8 mouse cellular contexts compared by ENCODE assay signal in the genomic region with DNA sequence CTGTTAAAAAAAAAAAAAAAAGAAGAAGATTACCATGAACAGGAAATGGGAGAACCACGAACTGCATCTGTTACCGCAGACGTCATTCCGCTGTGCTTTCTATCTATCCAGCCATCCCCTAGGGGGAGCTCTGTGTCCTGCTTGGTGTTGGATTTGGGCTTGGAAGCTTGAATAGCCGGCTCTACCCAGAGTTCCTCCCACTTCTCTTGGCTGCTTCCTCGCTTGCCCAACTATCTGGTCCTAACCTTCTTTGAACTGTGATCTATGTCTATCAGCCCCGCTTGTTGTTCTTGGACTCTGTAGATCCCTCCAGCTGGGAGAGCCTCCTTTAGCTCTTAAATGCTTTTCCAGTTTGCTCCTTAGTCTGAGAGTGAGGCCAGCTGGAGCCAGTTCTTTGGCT. TPM values are rescaled to one million over a fixed set of nuclear protein-coding genes. Genes with fewer than 3 reads are reported as not detected.
DNase-seq lines count a peak whose midpoint lies in the region; ATAC-seq and TF ChIP-seq lines count a peak whose summit lies in the region.

No protein-coding gene starts in this region.

- TF ChIP-seq CTCF in cerebellum, adult 2 months (IDR thresholded peaks at IDR 0.05; ENCODE audit: borderline replicate concordance, insufficient read depth, low read depth, low read length), result peak; percentile 88

- no peak overlapping the region for H3K27ac ChIP-seq in cerebellum, adult 2 months (ENCODE audit: insufficient read depth, low read length)

- peak; percentile 84 to 92 for ATAC-seq in hematopoietic stem cell, adult 5-6 weeks (replicated peaks in 1 of 2; ENCODE audit: insufficient read depth in 1 of 2, low FRiP score in 2 of 2, low TSS enrichment in 1 of 2, low read depth in 1 of 2, poor library complexity in 2 of 2, severe bottlenecking in 2 of 2)

- H3K4me1 ChIP-seq in cerebellum, adult 2 months (ENCODE audit: control insufficient read depth, insufficient read depth, low read length), result no peaks in the 10 kb centered on the region

- TF ChIP-seq POLR2A in cerebellum, adult 2 months (IDR thresholded peaks at IDR 0.05; ENCODE audit: borderline replicate concordance, insufficient read depth, low read length), result no peak

- no peaks in the 10 kb centered on the region for H3K27me3 ChIP-seq in cerebellum, adult 2 months (ENCODE audit: control insufficient read depth, insufficient read depth, low read length)

- H3K4me3 ChIP-seq in cerebellum, adult 2 months (replicated peaks; ENCODE audit: insufficient read depth, low read depth, low read length), result no peak overlapping the region

- DNase-seq in R1 (ENCODE audit: low read depth, low spot score), result peak; percentile 96
- peak; percentile 78 to 79 for DNase-seq in cerebellum, adult 2 months
- DNase-seq in frontal cortex, adult 2 months (ENCODE audit: extremely low spot score in 1 of 2, low spot score in 1 of 2), result peak; percentile 69 to 91
- DNase-seq in layer of hippocampus, postnatal 10 days (ENCODE audit: low spot score in 2 of 2), result peak; percentile 87
- peak; percentile 90 for DNase-seq in lung, postnatal 25 days (ENCODE audit: low spot score)
- peak; percentile 68 to 75 for DNase-seq in right cerebral cortex, postnatal 36 days (ENCODE audit: low spot score in 2 of 2)
- DNase-seq in urinary bladder, postnatal 36 days (ENCODE audit: low spot score in 2 of 2), result peak; percentile 82 to 85

- WGBS in cerebellum, adult 2 months, result 3% methylated on average over 7 of the region's 7 CpGs

RNA-seq across cellular contexts. Expression of gene Rabif, which starts 24.2 kb away (rescaled TPM):
- 33.5 and 33.9 TPM in 2 replicates for polyA plus RNA-seq in cerebellum, adult 2 months (2012; rRNA removed)
- 28.2 and 29.4 TPM in 2 replicates for polyA plus RNA-seq in frontal cortex, adult 2 months (2012; rRNA removed)
- total RNA-seq in hematopoietic stem cell, adult 5-6 weeks (2017), result 20.3 and 22.4 TPM in 2 replicates
- 10 to 100 TPM; 28.9 to 33.9 TPM for total RNA-seq in layer of hippocampus, postnatal 10 days (2021)

RNA-seq across cellular contexts. Expression of gene Mgat4e, which starts 30.8 kb away (rescaled TPM):
- polyA plus RNA-seq in cerebellum, adult 2 months (2012; rRNA removed), result 0.13 TPM in 1 of 2 replicates, not detected in the other
- polyA plus RNA-seq in frontal cortex, adult 2 months (2012; rRNA removed), result 0.08 TPM in 1 of 2 replicates, not detected in the other
- total RNA-seq in hematopoietic stem cell, adult 5-6 weeks (2017), result 0.60 TPM in 1 of 2 replicates, not detected in the other
- not detected for total RNA-seq in layer of hippocampus, postnatal 10 days (2021)

RNA-seq across cellular contexts. Expression of gene Kdm5b, which starts 41.3 kb away (rescaled TPM):
- polyA plus RNA-seq in cerebellum, adult 2 months (2012; rRNA removed), result 20.5 and 22.9 TPM in 2 replicates
- 29.9 and 31.5 TPM in 2 replicates for polyA plus RNA-seq in frontal cortex, adult 2 months (2012; rRNA removed)
- 38.2 and 57.5 TPM in 2 replicates for total RNA-seq in hematopoietic stem cell, adult 5-6 weeks (2017)
- total RNA-seq in layer of hippocampus, postnatal 10 days (2021), result 10 to 100 TPM; 74.6 to 75.4 TPM
